Mouse (Mus musculus) adrenal gland, postnatal 14 days (tissue): ENCODE data around the gene Rtn4rl1. TPM values are rescaled to one million over a fixed set of nuclear protein-coding genes. Genes with fewer than 3 reads are reported as not detected.

ENCODE experiments used
- DNase-seq: peaks from one replicate; pipeline ENCODE4 v3.0.0; 2021; ENCODE audit warnings: mixed read lengths
- microRNA-seq, 2 experiments: library from miRNA; unstranded; fragments of <30 nt; microRNA quantifications; one replicate each; pipeline ENCODE4 v1.2.0; 2021
- total RNA-seq: library from RNA; stranded (reverse); gene quantifications from 2 replicates; pipeline ENCODE4 v1.2.3, GENCODE M21; 2021

Gene Rtn4rl1
- total RNA-seq, 1 experiment from 2014 or later = 29.5 TPM

DNA sequence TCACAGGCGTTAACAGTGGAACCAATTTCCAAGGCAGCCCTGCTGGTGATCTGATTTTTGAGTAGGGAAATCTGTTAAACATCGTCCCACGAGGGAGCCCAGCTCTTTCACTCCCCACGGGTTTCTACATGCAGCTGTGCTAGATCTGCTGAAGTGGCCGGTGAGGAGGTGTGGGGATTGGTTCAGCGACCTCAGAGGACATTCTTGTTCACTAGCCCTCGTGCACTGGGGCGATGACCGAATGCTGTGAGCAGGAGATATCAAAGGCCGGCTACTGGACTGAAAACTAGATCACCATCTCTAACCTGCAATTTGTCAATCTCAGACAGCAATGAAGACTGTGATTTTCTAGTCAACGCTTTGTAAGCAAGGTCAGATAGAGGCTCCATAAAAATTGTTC, 104.9 kb downstream of the Rtn4rl1 start:
- no peak for DNase-seq

DNA sequence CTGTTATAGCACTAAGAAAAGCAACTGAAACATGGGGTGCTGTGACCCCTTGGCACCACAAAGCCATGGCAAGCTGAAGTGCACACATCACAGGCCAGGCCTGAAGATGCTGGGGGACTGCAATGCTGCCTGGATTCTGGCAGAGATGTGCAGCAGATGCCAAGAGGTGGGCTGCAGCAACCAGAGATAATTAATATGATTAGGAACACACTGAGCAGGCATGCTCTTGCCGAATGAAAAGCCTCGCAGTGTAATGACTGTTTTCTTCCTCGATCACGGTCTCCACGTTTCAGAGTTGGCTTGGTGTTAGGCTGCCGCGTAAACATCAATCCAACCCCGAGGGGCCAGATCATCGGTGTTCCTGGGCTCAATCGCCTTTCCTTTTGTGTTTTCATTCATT, 106.2 kb downstream of the Rtn4rl1 start:
- no peak for DNase-seq

DNA sequence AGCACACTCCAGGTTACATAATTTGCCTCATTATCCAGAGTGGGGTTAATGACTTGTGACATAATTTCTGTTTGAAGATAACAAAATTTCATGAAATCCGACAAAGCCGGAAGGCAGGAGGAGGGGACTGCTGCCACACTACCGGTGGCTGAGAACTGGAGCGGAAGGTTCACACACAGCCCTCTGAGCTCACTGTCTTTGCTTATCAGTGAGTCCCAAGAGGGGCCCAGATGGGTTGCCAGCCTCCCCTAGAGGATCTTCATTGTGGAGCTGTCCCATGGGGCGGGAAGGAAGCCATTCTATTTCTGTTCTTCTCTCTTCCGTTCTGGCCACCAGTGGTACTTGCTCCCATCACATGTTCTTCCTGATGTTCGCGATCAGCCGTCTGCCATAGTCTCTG, 107.4 kb downstream of the Rtn4rl1 start:
- DNase-seq = no peak

DNA sequence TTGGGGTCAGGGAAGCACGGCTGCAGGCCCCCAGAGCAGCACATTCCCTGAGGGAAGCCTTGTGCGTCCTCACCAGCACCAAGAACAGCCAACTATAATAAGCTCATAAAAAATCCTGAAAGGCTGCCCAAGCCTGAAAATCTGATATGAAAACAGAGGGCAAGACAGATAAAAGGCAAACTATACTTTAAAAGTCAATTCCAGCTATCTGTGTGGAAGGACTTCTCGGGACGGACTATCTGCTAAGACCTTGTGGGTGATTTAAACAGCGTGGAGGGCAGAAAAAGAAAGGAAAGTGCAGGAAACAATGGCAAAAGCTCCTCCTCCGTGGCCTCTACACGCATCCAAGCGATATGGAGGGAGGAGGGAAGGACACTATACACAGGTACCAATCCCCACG, 111.2 kb downstream of the Rtn4rl1 start:
- DNase-seq = no peak

DNA sequence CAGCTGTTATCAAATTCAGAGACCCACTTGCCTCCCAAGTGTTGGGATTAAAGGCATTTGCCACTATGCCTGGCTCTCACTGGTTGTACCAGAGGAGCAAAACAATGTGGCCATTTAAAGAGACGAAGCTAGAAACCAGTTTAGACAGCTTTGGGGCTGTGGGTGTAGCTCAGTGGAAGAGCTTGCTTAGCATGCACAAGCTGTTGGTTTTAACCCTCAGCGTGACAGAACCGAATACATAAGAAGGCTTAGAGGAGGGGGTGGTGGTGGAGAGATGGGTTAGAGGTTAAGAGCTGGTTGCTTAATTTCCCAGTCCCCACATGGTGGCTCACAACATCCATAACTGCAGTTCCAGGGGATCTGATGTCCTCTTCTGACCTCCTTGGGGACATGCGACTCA, 115.1 kb downstream of the Rtn4rl1 start:
- no peak for DNase-seq

DNA sequence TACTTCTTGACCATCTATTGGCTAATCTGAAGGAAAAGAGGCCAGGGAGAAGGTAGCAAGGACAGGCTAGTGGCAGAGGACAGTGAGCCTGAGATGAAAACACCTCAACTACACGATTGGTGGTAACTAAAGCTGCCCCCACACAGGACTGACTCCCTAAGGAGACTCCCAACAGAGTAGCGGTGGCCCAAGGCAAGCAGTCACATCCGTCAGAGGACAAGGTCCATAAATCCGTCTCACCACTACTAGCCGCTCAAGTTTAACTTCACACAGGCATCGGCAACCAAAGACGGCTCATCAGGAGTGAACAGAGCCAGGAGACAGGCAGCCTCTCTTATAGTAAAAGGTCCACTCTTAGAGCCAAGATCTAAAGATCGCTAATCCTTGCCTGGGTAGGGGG, 117.2 kb downstream of the Rtn4rl1 start:
- no peak for DNase-seq

DNA sequence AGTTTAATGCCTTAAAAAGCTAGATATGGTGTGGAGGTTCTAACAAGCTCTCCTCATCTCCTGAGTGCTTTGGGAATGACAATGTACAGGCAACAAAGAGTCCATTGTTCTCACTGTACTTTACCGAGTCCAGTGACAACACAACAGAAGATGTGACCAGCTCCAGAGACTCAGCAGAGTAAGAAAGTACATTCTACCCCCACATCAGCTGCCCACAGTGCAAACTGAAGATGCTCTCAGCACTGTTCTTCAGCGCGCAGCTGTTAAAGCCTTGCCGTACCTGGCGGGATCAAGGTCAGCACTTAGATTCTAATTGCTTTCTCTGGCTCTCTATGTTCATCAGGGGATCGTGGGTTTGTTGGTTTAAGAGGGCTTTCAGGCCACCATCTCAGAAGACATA, 118.2 kb downstream of the Rtn4rl1 start:
- no peak for DNase-seq

DNA sequence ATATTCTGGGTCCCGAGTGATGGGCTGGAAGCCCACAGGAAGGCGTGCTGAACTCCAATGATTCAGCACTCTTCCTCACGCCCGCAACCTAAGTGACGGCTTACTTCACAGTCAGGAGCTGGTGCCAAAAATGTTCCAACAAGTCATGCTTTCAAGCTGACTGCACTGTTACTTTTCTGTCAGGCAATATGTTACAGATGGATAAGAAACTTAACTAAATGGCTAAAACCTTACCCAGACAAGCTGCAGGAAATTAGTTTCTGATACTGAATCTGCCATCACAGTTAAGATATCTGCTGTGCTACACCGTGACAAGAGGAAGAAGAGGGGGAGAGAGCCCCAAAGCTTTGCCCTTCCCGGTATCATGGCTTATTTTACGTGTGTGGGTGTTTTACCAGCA, 120.3 kb downstream of the Rtn4rl1 start:
- no peak for DNase-seq

Small RNA genes within 50 kb of the gene (microRNA-seq; reads per million reads assigned to microRNA genes)
- gene Mir132 (614 to 824 reads per million in 2 experiments), gene Mir212 (35.0 to 38.4 reads per million in 2 experiments)

Other genes starting within 250 kb of the Rtn4rl1 start
- 14.5 and 17.0 TPM in 2 replicates for gene Hic1, start 24.3 kb upstream of the Rtn4rl1 start, total RNA-seq
- gene Ovca2, start 14.9 kb upstream of the Rtn4rl1 start, total RNA-seq = 14.5 and 15.8 TPM in 2 replicates
- 22.3 and 28.5 TPM in 2 replicates for gene Dph1, start 2.5 kb upstream of the Rtn4rl1 start, total RNA-seq
- gene Rpa1, start 154.5 kb downstream of the Rtn4rl1 start, total RNA-seq = 58.2 and 59.3 TPM in 2 replicates
- 8.3 and 10.3 TPM in 2 replicates for gene Smyd4, start 154.7 kb downstream of the Rtn4rl1 start, total RNA-seq
- 54.0 and 116 TPM in 2 replicates for gene Serpinf1, start 228.9 kb downstream of the Rtn4rl1 start, total RNA-seq
- 6.8 and 123 TPM in 2 replicates for gene Serpinf2, start 245.8 kb downstream of the Rtn4rl1 start, total RNA-seq